Mouse (Mus musculus): ENCODE measurements around the gene Sept8.

The Sept8 gene

DNA sequence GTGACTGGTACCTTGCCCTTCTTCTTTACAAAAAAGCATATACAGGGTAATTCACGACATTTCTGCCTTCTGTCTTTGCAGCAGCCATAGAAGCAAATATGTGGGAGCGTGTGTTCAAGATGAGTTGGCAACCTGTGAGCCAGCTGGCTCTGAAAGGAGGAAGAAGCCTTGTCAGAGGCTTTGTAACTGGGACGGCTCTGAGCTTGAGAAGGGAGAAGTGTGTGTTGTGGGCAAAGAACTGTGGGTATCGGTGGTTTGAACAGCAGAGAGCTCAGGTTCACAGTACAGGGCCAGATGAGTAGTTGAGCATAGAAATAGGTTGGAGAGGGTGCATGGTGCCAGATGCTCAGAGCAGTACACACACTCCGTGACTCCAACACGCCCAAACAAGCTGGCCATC lies 22.1 kb upstream of the Sept8 start:
- peak; percentile 47 for DNase-seq

- no peak for DNase-seq
Measured at GRCm38 (mm10) chr11:53500569-53500968, 18.5 kb upstream of the Sept8 start.

DNA sequence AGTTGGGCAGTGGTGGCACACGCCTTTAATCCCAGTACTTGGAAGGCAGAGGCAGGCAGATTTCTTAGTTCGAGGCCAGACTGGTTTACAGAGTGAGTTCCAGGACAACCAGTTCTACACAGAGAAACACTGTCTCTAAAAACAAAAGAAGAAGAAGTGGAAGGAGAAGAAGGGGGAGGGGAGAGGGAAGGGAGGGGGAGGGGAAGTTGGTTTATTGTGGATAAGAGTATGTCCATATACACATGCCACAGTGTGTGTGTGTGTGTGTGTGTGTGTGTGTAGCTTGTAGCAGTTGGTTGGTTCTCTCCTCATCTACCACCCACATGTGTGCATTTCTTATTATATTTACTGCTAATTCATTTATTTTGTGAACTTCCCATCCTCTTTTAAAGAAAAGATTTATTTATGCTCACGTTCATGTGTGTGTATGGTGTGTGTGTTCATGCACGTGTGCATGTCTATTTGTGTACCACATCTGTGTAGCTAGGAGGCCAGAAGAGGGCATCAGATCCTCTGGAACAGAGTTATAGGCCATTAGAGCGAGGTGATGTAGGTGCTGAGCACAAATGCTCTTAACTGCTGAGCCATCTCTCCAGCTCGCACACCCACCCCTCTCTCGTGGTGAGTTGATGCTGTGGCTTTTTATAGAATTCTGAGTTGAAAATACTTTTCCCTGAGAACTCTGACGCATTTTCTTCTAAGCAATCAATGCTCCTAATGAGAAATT lies 16.9 kb upstream of the Sept8 start:
- DNase-seq, result no peak

GRCm38 (mm10) chr11:53503738-53504137 lies 15.3 kb upstream of the Sept8 start:
- no peak for DNase-seq

- no peak for DNase-seq
Measured at GRCm38 (mm10) chr11:53504376-53504775, 14.7 kb upstream of the Sept8 start.

GRCm38 (mm10) chr11:53505026-53505663 lies 13.9 kb upstream of the Sept8 start:
- DNase-seq, result no peak

- no peak for DNase-seq
Measured at GRCm38 (mm10) chr11:53507098-53507805, 11.8 kb upstream of the Sept8 start.

- no peak for DNase-seq
Measured at GRCm38 (mm10) chr11:53508152-53508551, 10.9 kb upstream of the Sept8 start.

DNA sequence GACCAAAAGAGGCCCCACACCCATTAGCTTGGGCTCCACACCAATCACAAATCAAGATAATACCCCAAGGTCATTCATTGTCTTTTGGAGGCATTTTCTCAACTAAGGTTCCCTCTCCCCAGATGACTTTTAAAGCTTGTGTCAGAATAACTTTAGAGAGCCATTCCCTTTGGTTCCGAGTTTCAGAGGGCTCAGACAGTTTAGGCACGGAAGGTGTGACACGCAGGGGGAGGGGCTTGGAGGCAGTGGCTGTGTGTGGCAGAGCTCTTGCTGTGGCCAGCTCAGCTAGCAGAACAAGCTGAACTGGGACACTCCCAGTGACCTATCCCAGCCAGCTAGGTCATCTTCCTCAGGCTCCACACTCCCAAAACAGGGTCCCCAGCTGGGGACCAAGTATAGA lies 10.5 kb upstream of the Sept8 start:
- no peak for DNase-seq

GRCm38 (mm10) chr11:53510351-53510750 lies 8.7 kb upstream of the Sept8 start:
- DNase-seq, result no peak

DNA sequence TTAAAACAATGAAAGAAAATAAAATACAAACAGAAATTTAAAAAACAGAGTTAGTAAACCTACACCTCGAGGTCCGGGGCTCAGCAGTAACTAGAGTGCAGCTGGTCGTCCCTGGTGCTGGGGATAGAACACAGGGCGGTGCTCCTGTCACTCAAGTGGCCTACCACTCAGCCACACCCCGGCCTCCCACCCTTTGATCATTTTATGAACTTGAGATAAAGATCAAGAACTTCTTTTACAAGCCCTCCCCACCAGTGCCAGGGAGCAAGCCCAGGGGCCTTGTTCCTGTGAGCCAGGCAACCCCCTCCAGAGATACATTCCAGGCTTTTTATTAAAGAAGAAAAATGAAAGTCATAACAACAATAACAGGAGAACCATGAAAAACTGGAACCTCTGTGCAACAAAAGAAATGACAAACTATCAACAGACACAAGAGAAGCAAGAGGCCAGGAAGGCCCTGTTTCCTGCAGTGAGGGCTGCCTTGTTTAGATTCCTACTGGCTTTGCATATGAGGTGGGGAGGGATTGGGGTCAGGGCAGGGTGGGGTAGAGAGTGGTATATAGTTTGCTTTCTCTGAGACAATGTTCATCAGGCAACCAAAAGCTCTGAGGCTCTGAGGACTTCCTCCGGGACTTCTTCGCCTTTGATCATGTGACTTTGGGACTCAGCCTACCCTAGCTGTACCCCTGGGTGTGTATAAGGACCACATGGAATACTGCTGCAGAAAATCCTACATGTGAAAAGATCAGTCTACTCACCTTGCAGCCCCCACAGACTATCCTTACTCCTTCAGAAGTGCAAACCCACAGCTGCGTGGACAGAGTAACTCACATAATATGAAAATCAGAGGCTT lies 2.1 kb upstream of the Sept8 start:
- peak; percentile 64 for DNase-seq

DNA sequence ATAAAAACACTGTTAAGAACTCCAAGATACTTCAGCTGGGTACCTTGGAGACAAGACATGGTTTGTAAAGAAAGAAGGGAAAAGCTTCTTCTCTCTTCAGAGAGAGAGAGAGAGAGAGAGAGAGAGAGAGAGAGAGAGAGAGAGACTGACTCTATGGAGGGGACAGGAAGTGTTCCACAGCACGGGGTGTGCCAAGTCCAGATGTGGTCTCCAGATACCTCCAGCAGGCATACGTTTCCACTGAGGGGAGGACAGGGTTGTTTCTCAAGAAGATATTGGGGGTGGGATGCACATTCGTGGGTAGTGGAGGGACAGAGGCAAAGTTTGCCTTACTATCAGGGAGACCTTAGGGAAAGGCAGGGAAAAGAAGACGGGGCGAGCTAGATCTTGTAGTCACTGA lies 298 bp upstream of the Sept8 start:
- DNase-seq, result peak; percentile 33

DNA sequence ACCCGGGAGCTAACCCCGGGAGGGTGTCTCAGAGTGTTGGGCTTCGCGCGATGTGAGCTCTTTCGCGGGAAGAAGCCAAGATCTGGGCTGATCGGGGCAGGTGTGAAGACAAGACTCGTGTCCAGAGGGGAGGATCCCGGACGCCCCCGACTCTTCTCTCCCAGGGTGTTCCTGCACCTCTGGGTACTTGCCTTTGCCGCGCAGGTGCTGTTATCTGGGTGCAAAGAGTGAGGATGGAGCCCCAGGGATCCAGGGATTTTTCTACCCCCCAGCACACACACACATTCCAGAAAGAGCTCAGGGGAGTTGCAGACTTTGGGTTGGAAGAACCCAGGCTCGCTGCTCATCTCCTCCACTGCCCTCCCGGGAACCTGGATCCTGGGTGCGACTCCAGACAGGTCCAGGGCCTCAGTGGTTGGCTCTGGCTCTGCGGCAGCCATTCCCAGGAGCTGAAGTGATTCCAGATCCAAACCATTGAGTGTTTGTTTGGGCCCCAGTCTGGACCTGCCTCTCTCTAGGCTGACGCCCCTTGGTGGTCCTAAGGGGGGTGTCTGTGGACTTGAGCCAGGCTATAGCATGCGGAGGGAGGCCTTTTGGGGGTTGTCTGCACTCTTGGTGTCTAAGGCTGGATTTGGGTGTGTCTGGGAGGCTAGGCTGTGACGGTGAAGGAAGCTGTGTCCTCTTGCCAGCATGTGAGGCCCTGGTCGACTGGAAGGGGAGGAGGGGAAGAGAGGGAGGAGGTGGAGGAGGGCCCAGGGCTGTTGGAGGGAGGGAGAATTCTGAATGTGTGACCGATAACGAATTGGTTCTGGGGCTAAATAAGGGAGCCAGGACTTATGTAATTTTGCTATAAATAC lies 1.3 kb downstream of the Sept8 start:
- no peak for DNase-seq

DNA sequence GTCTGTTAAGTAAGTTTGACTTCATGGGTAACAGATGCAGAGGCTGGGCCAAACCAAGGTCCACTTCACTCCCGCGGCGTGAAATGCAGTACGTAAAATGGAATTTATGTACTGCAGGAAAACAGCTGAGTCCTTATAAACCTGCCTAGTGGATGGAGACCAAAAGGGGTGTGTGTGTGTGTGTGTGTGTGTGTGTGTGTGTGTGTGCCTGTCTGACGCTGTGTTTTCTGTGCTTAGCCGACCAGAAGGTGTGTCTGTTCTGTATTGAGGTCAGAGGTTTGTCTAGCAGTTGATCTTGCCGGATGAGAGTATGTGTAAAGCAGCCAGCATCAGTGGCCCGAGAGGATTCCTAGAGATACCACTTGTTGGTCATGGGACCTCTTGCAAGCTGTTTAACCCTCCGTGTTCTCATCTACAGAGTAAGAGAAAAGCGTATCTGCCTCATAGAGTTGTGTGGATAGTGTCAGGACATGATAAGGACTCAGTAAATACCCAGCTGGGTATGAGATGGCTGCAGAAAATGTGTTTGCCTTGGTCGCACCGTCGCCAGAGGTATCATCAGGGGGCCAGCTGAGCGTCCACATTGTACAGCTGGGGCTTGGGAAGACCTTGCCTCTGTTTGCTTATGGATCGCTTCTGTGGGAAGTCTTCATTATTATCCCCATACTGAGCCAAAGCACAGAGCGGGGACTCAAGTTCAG lies 2.2 kb downstream of the Sept8 start:
- no peak for DNase-seq

DNA sequence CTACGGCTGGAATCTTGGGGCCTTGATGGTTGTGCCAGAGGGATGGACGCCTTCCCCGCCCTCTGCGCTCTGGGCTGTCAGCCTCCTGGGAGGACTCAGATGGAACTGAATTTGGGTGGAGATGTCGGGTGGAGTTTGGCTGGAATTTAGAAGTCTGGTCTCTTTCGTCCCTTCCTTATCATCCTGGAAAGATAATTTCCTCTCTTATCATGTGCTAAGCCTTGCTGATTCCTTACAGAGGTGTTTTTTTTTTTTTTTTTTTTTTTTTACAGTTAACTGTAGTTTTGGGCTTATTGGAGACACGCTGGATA lies 2.7 kb downstream of the Sept8 start:
- DNase-seq, result no peak

- no peak for DNase-seq
Measured at GRCm38 (mm10) chr11:53522362-53522761, 3.3 kb downstream of the Sept8 start.

DNA sequence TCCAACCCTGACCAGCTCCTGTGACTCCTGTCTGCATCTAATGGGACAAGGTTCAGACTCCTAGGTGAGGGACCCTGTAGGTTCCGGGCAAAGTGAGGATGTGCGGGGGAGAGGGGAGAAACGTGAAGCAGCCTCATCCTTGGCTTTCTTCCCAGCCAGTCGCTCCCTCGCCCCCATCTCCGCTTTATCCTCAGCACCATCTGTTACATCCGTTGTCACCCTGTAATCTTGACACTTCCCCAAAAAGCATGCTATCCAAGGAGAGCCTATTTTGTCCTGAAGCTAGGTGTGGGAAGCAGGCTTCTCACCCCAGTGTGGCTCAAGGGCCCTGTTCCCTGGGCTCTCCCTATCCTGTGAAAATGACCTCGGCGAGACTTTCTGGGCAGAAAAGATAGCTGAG lies 3.9 kb downstream of the Sept8 start:
- DNase-seq, result no peak

DNA sequence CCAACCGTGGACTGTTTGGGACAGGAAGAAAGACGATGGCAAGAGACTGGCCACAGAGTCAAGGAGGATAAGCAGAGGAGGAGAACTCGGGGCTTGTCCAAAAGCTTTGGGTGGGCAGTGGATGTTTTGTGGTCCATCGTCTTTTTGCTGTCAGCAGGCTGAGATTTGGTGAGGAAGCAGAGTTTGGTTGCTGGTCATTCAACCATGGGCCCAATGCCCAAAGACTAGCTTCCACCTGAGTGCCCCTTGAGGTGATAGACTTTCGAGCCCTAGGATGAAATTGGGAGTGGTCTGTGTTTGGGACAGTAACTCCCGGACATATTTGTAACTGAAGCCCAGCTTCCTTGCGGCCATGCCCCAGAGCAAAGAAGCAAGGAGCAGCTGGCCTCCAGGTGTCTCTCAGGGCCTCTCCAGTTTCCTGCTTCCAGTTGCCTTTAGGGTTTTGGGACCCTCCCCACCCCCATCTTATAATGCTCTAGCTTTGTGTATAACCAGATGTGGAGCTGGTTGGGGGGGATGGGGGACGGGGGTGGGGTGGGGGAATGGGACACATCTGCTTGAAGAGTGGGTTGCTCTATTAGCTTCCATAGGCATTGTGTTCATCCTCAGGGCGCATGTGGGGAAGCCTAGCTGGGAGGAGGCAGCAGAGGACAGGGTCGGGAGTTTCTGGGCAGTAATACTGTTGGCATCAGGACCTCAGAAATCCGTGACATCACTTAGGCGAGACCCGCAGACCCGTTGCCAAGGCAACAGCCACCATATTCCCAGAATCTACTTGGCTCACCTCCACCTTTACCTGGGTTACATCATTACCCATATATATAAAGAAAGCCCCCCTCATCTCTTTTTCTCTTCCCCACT lies 4.7 kb downstream of the Sept8 start:
- no peak for DNase-seq

- DNase-seq, result peak; percentile 68
Measured at GRCm38 (mm10) chr11:53524905-53525304, 5.8 kb downstream of the Sept8 start.

DNA sequence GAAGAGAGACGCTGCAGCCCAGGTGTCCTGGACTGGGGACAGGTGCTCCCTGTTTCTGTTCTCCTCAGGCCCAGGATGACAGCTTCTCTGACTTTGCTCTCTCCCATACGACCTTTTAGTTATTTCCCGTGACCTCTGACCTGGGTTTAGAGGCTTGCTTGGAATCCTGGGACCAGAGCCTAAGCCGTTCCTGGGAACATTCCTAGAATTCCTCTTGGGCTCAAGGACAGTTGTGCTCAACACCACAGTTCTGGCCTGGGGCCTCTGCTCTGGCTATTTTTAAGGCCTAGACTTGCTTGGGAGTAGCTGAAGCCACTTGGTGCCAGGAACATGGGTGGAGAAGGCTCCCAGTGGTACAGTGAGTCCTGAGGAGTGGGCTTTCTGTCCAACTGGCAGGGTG lies 6.4 kb downstream of the Sept8 start:
- no peak for DNase-seq
